Mouse (Mus musculus): ENCODE data around the gene Suclg2.

DNA sequence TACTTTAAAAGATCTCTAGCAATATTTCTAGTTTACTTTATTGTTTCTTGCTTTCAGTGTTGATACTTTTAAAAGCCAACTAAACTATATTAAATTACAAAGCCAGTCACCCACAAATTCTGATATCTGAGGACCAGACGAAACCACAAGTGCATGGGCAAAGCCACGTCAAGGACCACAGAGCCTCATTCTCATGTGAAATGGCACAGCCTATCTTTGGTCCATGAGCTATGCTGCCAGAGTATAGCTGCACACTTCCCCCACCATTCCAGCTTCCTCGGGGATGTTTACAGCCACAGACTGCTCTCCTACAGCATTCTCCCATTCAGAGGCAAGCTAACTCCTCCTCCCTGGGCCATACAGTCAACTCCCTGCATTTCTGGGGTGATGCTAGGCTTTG is 136.7 kb downstream of the Suclg2 start:
- TF ChIP-seq POLR2A (IDR thresholded peaks at IDR 0.05; ENCODE audit: low read depth, low read length) (no peak), CTCF (IDR thresholded peaks at IDR 0.05; ENCODE audit: extremely low read depth, insufficient read depth, insufficient read length, insufficient replicate concordance) (no peak)

Measured in spleen, adult 2 months (tissue).